9 mouse cellular contexts compared by ENCODE assay signal in the genomic region with DNA sequence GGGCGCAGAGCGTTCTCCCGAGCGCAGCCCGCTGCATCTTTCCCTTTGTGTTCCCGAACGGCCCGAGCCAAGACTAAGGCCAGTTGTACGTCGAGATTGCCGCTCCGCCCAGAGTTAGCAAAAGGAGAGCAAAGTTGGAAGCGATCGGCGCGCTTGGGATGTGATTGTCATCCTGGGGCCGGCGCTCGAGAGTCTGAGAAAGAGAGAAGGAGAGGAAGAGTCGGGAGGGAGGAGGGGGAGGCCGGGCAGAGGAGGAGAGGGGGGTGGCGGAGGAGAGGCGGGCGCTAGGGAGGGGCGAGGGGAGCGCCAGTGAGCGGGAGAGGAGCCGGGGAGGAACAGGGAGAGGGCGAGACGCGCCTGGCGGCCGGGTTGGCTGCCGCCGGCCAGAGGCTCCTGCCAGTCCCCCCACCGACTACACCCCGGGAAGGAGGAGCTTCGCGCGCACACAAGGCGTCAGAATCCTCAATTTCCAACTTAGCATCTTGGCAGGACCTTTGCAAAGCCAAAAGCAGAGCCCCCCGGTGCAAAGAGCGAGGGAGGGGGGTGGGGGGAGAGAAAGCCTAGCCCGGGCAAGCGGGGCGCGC. TPM values are rescaled to one million over a fixed set of nuclear protein-coding genes. Genes with fewer than 3 reads are reported as not detected.
A peak's percentile ranks its signal among the peaks of the same experiment; 100 is the strongest.
DNase-seq lines count a peak whose midpoint lies in the region; ATAC-seq and TF ChIP-seq lines count a peak whose summit lies in the region.
"Had no signal": no experiment of that assay in that cellular context is flagged by ENCODE, and none has a peak within 500 bp of the region (broad histone marks: within the 10 kb centered on the region; RNA-seq: fewer than 3 reads in every experiment).

Gene Irx5 (plus strand): TSS at position 228 of the 584 bp plus-strand sequence.

- intact Hi-C loops in heart, postnatal 25 days (cut with DNase I): loop anchor here (5.0 to 10.0 kb wide), 3 partner anchors 370 to 825 kb away; no protein-coding TSS in a partner anchor

- H3K9me3 ChIP-seq in forebrain, embryonic 12.5 days: no peaks in the 10 kb centered on the region
- no peaks in the 10 kb centered on the region for H3K9me3 ChIP-seq in limb, embryonic 10.5 days (replicated peaks)
- H3K9me3 ChIP-seq in midbrain, embryonic 12.5 days: no peaks in the 10 kb centered on the region

- peak within 1 kb of the TSS; percentile 78 for H3K4me2 ChIP-seq in forebrain, embryonic 12.5 days
- H3K4me2 ChIP-seq in midbrain, embryonic 12.5 days (replicated peaks): peak within 1 kb of the TSS; percentile 78

- under 1% methylated on average over 40 of the region's 47 CpGs for WGBS in forebrain, embryonic 12.5 days
- WGBS in limb, embryonic 10.5 days: under 1% methylated on average over 37 of the region's 47 CpGs
- 0% methylated on average over 35 of the region's 47 CpGs for WGBS in midbrain, embryonic 12.5 days

- peaks cover 6% of the 10 kb centered on the region for H3K4me1 ChIP-seq in bone marrow macrophage, adult 2 months (ENCODE audit: control insufficient read depth, insufficient read depth, low read length)
- peaks cover 56% of the 10 kb centered on the region for H3K4me1 ChIP-seq in forebrain, embryonic 12.5 days
- H3K4me1 ChIP-seq in limb, embryonic 10.5 days: peaks cover 72% of the 10 kb centered on the region
- peaks cover 47% of the 10 kb centered on the region for H3K4me1 ChIP-seq in midbrain, embryonic 12.5 days

- DNase-seq in cerebellum, adult 11 months: peak; percentile 35
- DNase-seq in heart, postnatal 25 days (ENCODE audit: low spot score): peak; percentile 64
- peak; percentile 87 for DNase-seq in limb, embryonic 10.5 days (ENCODE audit: low spot score)
- DNase-seq in urinary bladder, postnatal 25 days (ENCODE audit: low spot score): peak; percentile 32

- H3K36me3 ChIP-seq in forebrain, embryonic 12.5 days (replicated peaks): no peaks in the 10 kb centered on the region
- peaks cover 8% of the 10 kb centered on the region; the same call in 1 of the 2 replicates for H3K36me3 ChIP-seq in limb, embryonic 10.5 days
- peaks cover 12% of the 10 kb centered on the region for H3K36me3 ChIP-seq in midbrain, embryonic 12.5 days

- TF ChIP-seq CTCF in bone marrow macrophage, adult 2 months (IDR thresholded peaks at IDR 0.05; ENCODE audit: low read depth, low read length): no peak

- no peak for ATAC-seq in cerebellum, adult (ENCODE audit: insufficient number of reproducible peaks, low FRiP score, low TSS enrichment)
- ATAC-seq in forebrain, embryonic 12.5 days (ENCODE audit: low FRiP score): peak; percentile 34
- ATAC-seq in midbrain, embryonic 12.5 days (ENCODE audit: low FRiP score, low read depth): peak; percentile 68

- TF ChIP-seq POLR2A in bone marrow macrophage, adult 2 months (IDR thresholded peaks at IDR 0.05; ENCODE audit: borderline replicate concordance, low read depth, low read length): no peak

- peak within 1 kb of the TSS; percentile 87 for H3K4me3 ChIP-seq in bone marrow macrophage, adult 2 months (ENCODE audit: insufficient read depth, low read length)
- peak within 1 kb of the TSS; percentile 61 for H3K4me3 ChIP-seq in forebrain, embryonic 12.5 days (replicated peaks)
- peak within 1 kb of the TSS; percentile 69 for H3K4me3 ChIP-seq in limb, embryonic 10.5 days
- H3K4me3 ChIP-seq in midbrain, embryonic 12.5 days: peak within 1 kb of the TSS; percentile 91

- peak within 1 kb of the TSS; percentile 63 for H3K9ac ChIP-seq in forebrain, embryonic 12.5 days
- H3K9ac ChIP-seq in midbrain, embryonic 12.5 days (replicated peaks): peak within 1 kb of the TSS; percentile 100

- H3K27me3 ChIP-seq in forebrain, embryonic 12.5 days: peaks cover 84% of the 10 kb centered on the region
- H3K27me3 ChIP-seq in limb, embryonic 10.5 days (ENCODE audit: low read depth, poor library complexity, severe bottlenecking): peaks cover 88% of the 10 kb centered on the region
- H3K27me3 ChIP-seq in midbrain, embryonic 12.5 days: no peaks in the 10 kb centered on the region

- H3K27ac ChIP-seq in bone marrow macrophage, adult 2 months (ENCODE audit: insufficient read depth, low read depth, low read length): no peak within 1 kb of the TSS
- peak within 1 kb of the TSS; percentile 80 for H3K27ac ChIP-seq in forebrain, embryonic 12.5 days
- H3K27ac ChIP-seq in limb, embryonic 10.5 days: peak within 1 kb of the TSS; percentile 87
- peak within 1 kb of the TSS; percentile 99 for H3K27ac ChIP-seq in midbrain, embryonic 12.5 days (replicated peaks)

RNA-seq across cellular contexts. Expression of gene Irx5, which starts in this region (rescaled TPM):
- polyA plus RNA-seq in bone marrow macrophage, adult 2 months (2012; ENCODE audit: insufficient read depth, insufficient read length, missing spikeins): not detected in 2 replicates
- polyA plus RNA-seq in forebrain, embryonic 12.5 days (2016; fragmentation: Nextera tagmentation; extraction: Ambion mirVana): 7.5 TPM in 2 replicates
- 10 to 100 TPM in 1 of 2 experiments, 1 to 10 TPM in 1; 8.8 to 11.9 TPM for total RNA-seq in heart, postnatal 25 days (2021)
- polyA plus RNA-seq in limb, embryonic 10.5 days (2016; fragmentation: Nextera tagmentation; extraction: Ambion mirVana): 11.5 and 13.2 TPM in 2 replicates
- polyA plus RNA-seq in midbrain, embryonic 12.5 days (2016; fragmentation: Nextera tagmentation; extraction: Ambion mirVana): 56.5 and 58.1 TPM in 2 replicates
- total RNA-seq: left cerebral cortex, postnatal 25 days had no signal

Comparison
In these comparisons a context has a peak if more than half of its experiments do, and no peak if none do; other contexts are left out.
1. DNase-seq: peak in every context shown above with its lines; median percentile 87 in limb, embryonic 10.5 days; 64 in heart, postnatal 25 days; 35 in cerebellum, adult 11 months; 32 in urinary bladder, postnatal 25 days.